Mouse (Mus musculus) bone marrow macrophage, adult 2 months (primary cell): ENCODE data around the gene Otog.

Source experiments
- CTCF ChIP-seq: IDR thresholded peaks from 2 replicates; pipeline ENCODE4 v1.5.1; 2012; ENCODE audit warnings: low read depth, mild to moderate bottlenecking, low read length, moderate library complexity
- POLR2A ChIP-seq: IDR thresholded peaks from 2 replicates; pipeline ENCODE4 v1.6.1; 2012; ENCODE audit warnings: mild to moderate bottlenecking, low read depth, low read length, borderline replicate concordance

DNA sequence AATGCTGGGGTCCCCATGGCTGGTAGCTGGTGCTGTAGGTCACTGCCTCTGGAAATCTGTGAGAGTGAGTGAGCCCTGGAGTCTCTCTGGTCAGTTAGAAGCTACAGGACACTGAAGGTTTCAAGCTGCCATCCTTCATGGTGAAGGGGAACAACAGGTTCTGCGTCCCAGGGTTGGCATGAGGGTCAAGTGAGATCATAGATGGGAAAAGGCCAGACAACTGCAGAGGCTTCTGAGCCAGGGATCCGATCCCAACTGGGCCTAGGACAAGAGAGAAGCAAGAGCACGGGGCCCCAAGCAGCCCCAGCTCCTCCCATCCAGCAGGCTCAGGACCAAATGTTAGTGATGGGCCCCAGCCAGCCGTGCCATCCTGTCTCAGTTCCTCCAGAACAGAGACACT is 74.9 kb downstream of the Otog start:
- TF ChIP-seq CTCF = no peak
- TF ChIP-seq POLR2A = no peak
